Mouse (Mus musculus) bone marrow, adult 2 months (tissue): Measurements from ENCODE around the gene Abhd8.

Source experiments
- CTCF ChIP-seq: fragments of 200-500 bp; IDR thresholded peaks from 2 replicates; pipeline ENCODE4 v1.5.1; 2011; ENCODE audit warnings: low read length, control low read depth; ENCODE audit not compliant: control insufficient read depth, insufficient read depth
- POLR2A ChIP-seq: fragments of 200-500 bp; IDR thresholded peaks from 2 replicates; pipeline ENCODE4 v1.6.1; 2011; ENCODE audit warnings: low read depth, mild to moderate bottlenecking, control low read depth, low read length, borderline replicate concordance; ENCODE audit not compliant: control insufficient read depth

DNA sequence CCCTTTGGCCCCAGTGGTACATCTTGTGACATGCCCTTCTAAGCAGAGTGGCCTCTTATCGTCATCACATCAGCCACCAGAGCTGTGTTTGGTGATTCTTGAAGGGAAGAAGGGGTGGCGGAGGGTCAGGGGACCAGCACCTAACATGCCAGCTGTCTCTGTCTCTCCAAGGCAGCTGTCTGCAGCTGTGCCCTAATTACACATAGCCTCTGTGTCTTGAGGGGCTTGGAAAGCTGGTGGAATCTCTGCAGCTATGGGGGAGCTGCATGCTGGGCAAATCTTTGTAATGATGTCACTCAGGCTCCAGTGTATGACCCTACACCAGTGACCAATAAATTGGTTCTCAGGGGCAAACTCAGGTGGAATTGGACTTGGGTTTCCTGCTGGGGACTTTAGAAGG is 10.8 kb downstream of the Abhd8 start:
- TF ChIP-seq CTCF (no peak), POLR2A (no peak)
